Mouse (Mus musculus) embryonic stem cell, embryonic (primary cell): ENCODE data around the gene Gm10277.

ENCODE experiments used
- CTCF ChIA-PET, 4 experiments: fragments of 300-600 bp in 2 of 4; fragments of 350-600 bp in 2 of 4; sonication (Branson Sonifier 250); formaldehyde crosslinking; loops; one replicate each; lab custom pipeline; 2022; ENCODE audit warnings: inconsistent platforms in 2 of 4; lab: Charles Lee
- POLR2A ChIA-PET, 4 experiments: fragments of 300-600 bp in 2 of 4; fragments of 350-600 bp in 2 of 4; sonication (Branson Sonifier 250); formaldehyde crosslinking; loops; one replicate each; lab custom pipeline; 2022; ENCODE audit warnings: antibody characterized with exemption in 4 of 4, inconsistent platforms in 1 of 4; lab: Charles Lee

Gene Gm10277

GRCm38 (mm10) chr11:77766351-77767001 is 21.1 kb downstream of the Gm10277 start:
- ChIA-PET CTCF (interaction anchor here (0.5 to 3.0 kb wide), 35 partner anchors 9 to 1203 kb away, joined by 3 to 17 read pairs (median 3); partner anchors contain the start of gene Nufip2 (in 1 of the 4)), POLR2A (interaction anchor here (0.6 to 3.9 kb wide), 63 partner anchors 9 to 1489 kb away, joined by 3 to 28 read pairs (median 4); partner anchors contain the start of genes Gm10277 (in 2 of the 4), Nufip2 (in 2 of the 4), Abhd15 (in 1 of the 4) and Phf12 (in 1 of the 4))

- ChIA-PET CTCF (interaction anchor here in 3 of 4 experiments (0.5 to 3.0 kb wide), 8 partner anchors 12 to 1122 kb away, joined by 3 to 17 read pairs (median 4); no protein-coding TSS in a partner anchor), POLR2A (interaction anchor here in 3 of 4 experiments (0.5 to 3.9 kb wide), 23 partner anchors 8 to 219 kb away, joined by 3 to 19 read pairs (median 5); partner anchors contain the start of gene Nufip2 (in 1 of the 3))
Observed at GRCm38 (mm10) chr11:77765459-77765777, 22.1 kb downstream of the Gm10277 start.

- POLR2A ChIA-PET, result interaction anchor here in 3 of 4 experiments (0.5 to 3.9 kb wide), 40 partner anchors 8 to 270 kb away, joined by 3 to 19 read pairs (median 4); partner anchors contain the start of gene Nufip2 (in 1 of the 3)
- CTCF ChIA-PET, result interaction anchor here (0.5 to 3.0 kb wide), 20 partner anchors 10 to 1123 kb away, joined by 3 to 19 read pairs (median 4); no protein-coding TSS in a partner anchor
Observed at GRCm38 (mm10) chr11:77764694-77765458, 22.7 kb downstream of the Gm10277 start.

- ChIA-PET POLR2A (interaction anchor here in 3 of 4 experiments (0.5 to 3.9 kb wide), 24 partner anchors 9 to 269 kb away, joined by 3 to 19 read pairs (median 5); partner anchors contain the start of gene Nufip2 (in 1 of the 3)), CTCF (interaction anchor here (0.7 to 3.0 kb wide), 19 partner anchors 9 to 499 kb away, joined by 3 to 19 read pairs (median 4); partner anchors contain the start of gene Gm10277 (in 1 of the 4))
Observed at GRCm38 (mm10) chr11:77763673-77764340, 23.7 kb downstream of the Gm10277 start.

- CTCF ChIA-PET, result interaction anchor here (0.5 to 3.0 kb wide), 40 partner anchors 8 to 420 kb away, joined by 3 to 19 read pairs (median 4); partner anchors contain the start of genes Gm10277 (in 1 of the 4) and Rpl23a (in 1 of the 4)
- POLR2A ChIA-PET, result interaction anchor here in 3 of 4 experiments (0.6 to 3.2 kb wide), 25 partner anchors 9 to 219 kb away, joined by 3 to 11 read pairs (median 5); no protein-coding TSS in a partner anchor
Observed at GRCm38 (mm10) chr11:77762783-77763672, 24.5 kb downstream of the Gm10277 start, which contains the start of gene Myo18a. Myo18a (plus strand) TSS chr11:77763246.

- ChIA-PET POLR2A (interaction anchor here in 3 of 4 experiments (0.6 to 2.6 kb wide), 10 partner anchors 9 to 87 kb away, joined by 3 to 8 read pairs (median 4); partner anchors contain the start of gene Nufip2 (in 1 of the 3)), CTCF (interaction anchor here in 3 of 4 experiments (0.6 to 2.4 kb wide), 9 partner anchors 16 to 194 kb away, joined by 3 to 9 read pairs (median 4); partner anchors contain the start of gene Gm10277 (in 1 of the 3))
Observed at GRCm38 (mm10) chr11:77760031-77760430, 27.5 kb downstream of the Gm10277 start.

GRCm38 (mm10) chr11:77753469-77753868 is 34.1 kb downstream of the Gm10277 start:
- ChIA-PET CTCF (interaction anchor here in 3 of 4 experiments (0.5 to 2.2 kb wide), 8 partner anchors 9 to 93 kb away, joined by 3 to 7 read pairs (median 4); partner anchors contain the start of gene Myo18a (in 1 of the 3)), POLR2A (interaction anchor here in 2 of 4 experiments (1.0 to 2.2 kb wide), 9 partner anchors 8 to 123 kb away, joined by 3 to 8 read pairs (median 3); partner anchors contain the start of gene Myo18a (in 1 of the 2))

- ChIA-PET POLR2A (interaction anchor here in 2 of 4 experiments (1.7 to 2.2 kb wide), 2 partner anchors 12 to 14 kb away, joined by 6 to 8 read pairs; no protein-coding TSS in a partner anchor), CTCF (interaction anchor here (0.6 to 2.2 kb wide), 6 partner anchors 10 to 93 kb away, joined by 3 to 7 read pairs (median 4); partner anchors contain the start of gene Myo18a (in 1 of the 4))
Observed at GRCm38 (mm10) chr11:77752525-77752924, 35.0 kb downstream of the Gm10277 start.

GRCm38 (mm10) chr11:77748996-77749395 is 38.6 kb downstream of the Gm10277 start:
- ChIA-PET CTCF (interaction anchor here in 2 of 4 experiments (1.2 to 4.2 kb wide), 2 partner anchors 12 to 205 kb away, joined by 4 to 23 read pairs; no protein-coding TSS in a partner anchor), POLR2A (interaction anchor here in 2 of 4 experiments (1.0 to 3.1 kb wide), 4 partner anchors 10 to 46 kb away, joined by 3 to 11 read pairs (median 3); no protein-coding TSS in a partner anchor)

- POLR2A ChIA-PET, result interaction anchor here (0.6 to 3.1 kb wide), 18 partner anchors 8 to 1920 kb away, joined by 3 to 11 read pairs (median 4); no protein-coding TSS in a partner anchor
- CTCF ChIA-PET, result interaction anchor here (0.7 to 4.2 kb wide), 19 partner anchors 8 to 327 kb away, joined by 3 to 23 read pairs (median 6); partner anchors contain the start of genes Myo18a (in 2 of the 4) and Pipox (in 1 of the 4)
Observed at GRCm38 (mm10) chr11:77747103-77747502, 40.4 kb downstream of the Gm10277 start.

- CTCF ChIA-PET, result interaction anchor here (0.7 to 4.2 kb wide), 18 partner anchors 8 to 327 kb away, joined by 3 to 23 read pairs (median 6); partner anchors contain the start of genes Myo18a (in 2 of the 4) and Pipox (in 1 of the 4)
- POLR2A ChIA-PET, result interaction anchor here (0.6 to 3.1 kb wide), 19 partner anchors 8 to 1919 kb away, joined by 3 to 11 read pairs (median 4); no protein-coding TSS in a partner anchor
Observed at GRCm38 (mm10) chr11:77746652-77747051, 40.9 kb downstream of the Gm10277 start.

GRCm38 (mm10) chr11:77743966-77744365 is 43.6 kb downstream of the Gm10277 start:
- POLR2A ChIA-PET, result interaction anchor here in 3 of 4 experiments (0.5 to 1.7 kb wide), 12 partner anchors 9 to 144 kb away, joined by 3 to 9 read pairs (median 4); partner anchors contain the start of gene Myo18a (in 2 of the 3)
- CTCF ChIA-PET, result interaction anchor here (0.5 to 2.5 kb wide), 61 partner anchors 8 to 1899 kb away, joined by 3 to 16 read pairs (median 3); partner anchors contain the start of genes Cryba1 (in 1 of the 4), Myo18a (in 1 of the 4) and Taok1 (in 1 of the 4)

GRCm38 (mm10) chr11:77738555-77738954 is 49.0 kb downstream of the Gm10277 start:
- ChIA-PET POLR2A (interaction anchor here in 3 of 4 experiments (0.5 to 2.9 kb wide), 27 partner anchors 9 to 425 kb away, joined by 3 to 21 read pairs (median 4); partner anchors contain the start of gene Nufip2 (in 2 of the 3)), CTCF (interaction anchor here in 3 of 4 experiments (0.5 to 2.5 kb wide), 18 partner anchors 9 to 342 kb away, joined by 3 to 19 read pairs (median 4); partner anchors contain the start of gene Myo18a (in 2 of the 3))

GRCm38 (mm10) chr11:77737289-77737688 is 50.3 kb downstream of the Gm10277 start:
- ChIA-PET CTCF (interaction anchor here (0.5 to 2.5 kb wide), 98 partner anchors 9 to 1760 kb away, joined by 3 to 23 read pairs (median 4); partner anchors contain the start of genes Myo18a (in 3 of the 4), Cryba1 (in 2 of the 4) and Gm10277 (in 1 of the 4)), POLR2A (interaction anchor here in 3 of 4 experiments (0.5 to 2.9 kb wide), 34 partner anchors 8 to 230 kb away, joined by 3 to 21 read pairs (median 3); partner anchors contain the start of genes Nufip2 (in 3 of the 3) and Myo18a (in 1 of the 3))
